In the genomic region with DNA sequence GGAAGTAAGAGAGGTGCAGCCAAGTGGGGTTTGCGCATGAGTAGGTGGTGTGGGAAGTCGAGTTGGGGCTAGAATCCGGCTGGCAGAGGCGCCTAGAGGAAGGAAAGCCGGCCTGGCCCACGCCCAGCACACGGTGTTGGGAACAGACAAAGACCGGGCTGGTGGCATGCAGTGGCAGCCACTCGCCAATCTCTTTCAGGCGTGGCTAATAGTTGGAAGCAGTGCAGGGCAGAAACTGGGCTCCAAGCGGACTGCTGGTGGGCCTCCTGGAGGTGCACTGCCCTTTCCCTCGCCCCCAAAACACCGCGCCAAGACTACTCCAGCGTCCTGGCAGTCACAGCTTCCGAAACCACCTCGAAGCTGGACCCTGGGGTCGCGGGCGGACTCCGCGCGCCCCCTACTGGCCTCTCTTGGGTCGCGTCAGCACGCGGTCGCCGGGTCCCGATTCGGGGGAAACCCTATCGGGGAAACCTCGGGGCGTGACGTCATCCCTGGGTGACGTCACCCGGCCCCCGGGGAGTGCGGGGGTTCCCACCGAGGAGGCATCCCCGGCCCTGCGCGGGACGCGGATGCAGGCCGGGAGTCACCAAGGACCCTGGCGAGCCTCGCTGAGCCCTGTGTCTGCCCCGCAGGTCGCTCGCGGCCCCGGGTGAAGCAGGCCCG, we compare ENCODE assay signal across 8 mouse cellular contexts. TPM values are rescaled to one million over a fixed set of nuclear protein-coding genes. Genes with fewer than 3 reads are reported as not detected.
DNase-seq lines count a peak whose midpoint lies in the region; ATAC-seq and TF ChIP-seq lines count a peak whose summit lies in the region.

No protein-coding gene starts in this region.

- intact Hi-C loops in heart, adult 2 months (cut with DNase I) = loop anchor here (1.0 kb wide), 2 partner anchors 53 to 66 kb away; no protein-coding TSS in a partner anchor

- peaks cover 17% of the 10 kb centered on the region for H3K27me3 ChIP-seq in embryonic facial prominence, embryonic 10.5 days (replicated peaks; ENCODE audit: low read depth, poor library complexity, severe bottlenecking)
- no peaks in the 10 kb centered on the region for H3K27me3 ChIP-seq in heart, adult 2 months (ENCODE audit: control insufficient read depth, insufficient read depth, low read length)
- H3K27me3 ChIP-seq in kidney, adult 2 months (replicated peaks; ENCODE audit: control insufficient read depth, insufficient read depth, low read length) = no peaks in the 10 kb centered on the region
- H3K27me3 ChIP-seq in liver, embryonic 12.5 days (replicated peaks) = peaks cover 100% of the 10 kb centered on the region
- no peaks in the 10 kb centered on the region for H3K27me3 ChIP-seq in stomach, embryonic 15.5 days (replicated peaks)

- peak; percentile 94 to 96 for DNase-seq in B cell, adult 2 months
- DNase-seq in adrenal gland, postnatal 14 days = peak; percentile 93
- peak; percentile 96 for DNase-seq in embryonic facial prominence, embryonic 10.5 days (ENCODE audit: low spot score)
- peak; percentile 90 for DNase-seq in heart, adult 2 months
- DNase-seq in kidney, adult 2 months = peak; percentile 84
- peak; percentile 95 for DNase-seq in naive thymus-derived CD4-positive, alpha-beta T cell, adult 2 months (ENCODE audit: low read depth)

- no peak; the same call in none of the 2 replicates for TF ChIP-seq CTCF in heart, adult 2 months (IDR thresholded peaks at IDR 0.05)
- TF ChIP-seq CTCF in kidney, adult 2 months (conservative IDR thresholded peaks at IDR 0.05; ENCODE audit: insufficient read depth, insufficient read length, low read depth, low read length) = peak; percentile 67

- peak overlapping the region; percentile 80 for H3K4me3 ChIP-seq in embryonic facial prominence, embryonic 10.5 days
- H3K4me3 ChIP-seq in heart, adult 2 months = peak overlapping the region; percentile 70
- peak overlapping the region; percentile 58 for H3K4me3 ChIP-seq in kidney, adult 2 months (ENCODE audit: insufficient read depth, low read depth, low read length)
- H3K4me3 ChIP-seq in liver, embryonic 12.5 days = peak overlapping the region; percentile 65
- H3K4me3 ChIP-seq in stomach, embryonic 15.5 days (replicated peaks) = peak overlapping the region; percentile 62

- peaks cover 93% of the 10 kb centered on the region for H3K4me1 ChIP-seq in embryonic facial prominence, embryonic 10.5 days
- peaks cover 2% of the 10 kb centered on the region; the same call in 1 of the 2 replicates for H3K4me1 ChIP-seq in heart, adult 2 months (ENCODE audit: control insufficient read depth, insufficient read depth, low read length)
- H3K4me1 ChIP-seq in kidney, adult 2 months (ENCODE audit: control insufficient read depth, insufficient read depth, low read length) = no peaks in the 10 kb centered on the region
- peaks cover 24% of the 10 kb centered on the region for H3K4me1 ChIP-seq in liver, embryonic 12.5 days
- peaks cover 23% of the 10 kb centered on the region; the same call in 1 of the 2 replicates for H3K4me1 ChIP-seq in stomach, embryonic 15.5 days

- no peak for TF ChIP-seq EP300 in heart, adult 2 months (IDR thresholded peaks at IDR 0.05; ENCODE audit: insufficient read depth, low read depth, low read length)

- H3K4me2 ChIP-seq in liver, embryonic 12.5 days = peak overlapping the region; percentile 96
- peak overlapping the region; percentile 99 for H3K4me2 ChIP-seq in stomach, embryonic 15.5 days

- peaks cover 29% of the 10 kb centered on the region for H3K36me3 ChIP-seq in embryonic facial prominence, embryonic 10.5 days (replicated peaks)
- H3K36me3 ChIP-seq in heart, adult 2 months (ENCODE audit: control insufficient read depth, insufficient read depth, low read length) = no peaks in the 10 kb centered on the region
- H3K36me3 ChIP-seq in kidney, adult 2 months (ENCODE audit: control insufficient read depth, insufficient read depth, low read length) = no peaks in the 10 kb centered on the region
- H3K36me3 ChIP-seq in liver, embryonic 12.5 days = peaks cover 19% of the 10 kb centered on the region
- H3K36me3 ChIP-seq in stomach, embryonic 15.5 days = peaks cover 21% of the 10 kb centered on the region

- ATAC-seq in liver, embryonic 12.5 days = peak; percentile 44
- ATAC-seq in stomach, embryonic 15.5 days (ENCODE audit: insufficient read depth, low FRiP score, low read depth) = peak; percentile 52

- H3K9ac ChIP-seq in heart, adult 2 months (ENCODE audit: low read depth, low read length) = peak overlapping the region; percentile 91
- peak overlapping the region; percentile 55 for H3K9ac ChIP-seq in liver, embryonic 12.5 days
- peak overlapping the region; percentile 60 for H3K9ac ChIP-seq in stomach, embryonic 15.5 days

- H3K79me2 ChIP-seq in heart, adult 2 months (replicated peaks; ENCODE audit: control insufficient read depth, insufficient read depth, low read length) = no peaks in the 10 kb centered on the region

- H3K9me3 ChIP-seq in embryonic facial prominence, embryonic 10.5 days = no peaks in the 10 kb centered on the region
- H3K9me3 ChIP-seq in liver, embryonic 12.5 days (replicated peaks) = no peaks in the 10 kb centered on the region
- H3K9me3 ChIP-seq in stomach, embryonic 15.5 days = no peaks in the 10 kb centered on the region

- H3K27ac ChIP-seq in embryonic facial prominence, embryonic 10.5 days (replicated peaks) = peak overlapping the region; percentile 84
- H3K27ac ChIP-seq in heart, adult 2 months = peak overlapping the region; percentile 62
- H3K27ac ChIP-seq in kidney, adult 2 months (ENCODE audit: insufficient read depth, low read depth, low read length) = no peak overlapping the region
- H3K27ac ChIP-seq in liver, embryonic 12.5 days = no peak overlapping the region
- peak overlapping the region; percentile 68; the same call in 1 of the 2 replicates for H3K27ac ChIP-seq in stomach, embryonic 15.5 days

- WGBS in embryonic facial prominence, embryonic 10.5 days = 2% methylated on average over 54 of the region's 54 CpGs
- WGBS in heart, adult 2 months = 2% methylated on average over 54 of the region's 54 CpGs
- WGBS in kidney, adult 2 months = under 1% methylated on average over 54 of the region's 54 CpGs
- 2% methylated on average over 54 of the region's 54 CpGs for WGBS in liver, embryonic 12.5 days (ENCODE audit: insufficient replicate concordance)
- WGBS in stomach, embryonic 15.5 days = under 1% methylated on average over 54 of the region's 54 CpGs

- TF ChIP-seq POLR2A in heart, adult 2 months (IDR thresholded peaks at IDR 0.05; ENCODE audit: insufficient read depth, low read depth, low read length) = no peak
- no peak for TF ChIP-seq POLR2A in kidney, adult 2 months (IDR thresholded peaks at IDR 0.05; ENCODE audit: low read depth, low read length)

RNA-seq across cellular contexts. Expression of gene Prr7, which starts 7.2 kb away (rescaled TPM):
- total RNA-seq in adrenal gland, postnatal 14 days (2021) = 3.1 and 6.0 TPM in 2 replicates
- polyA plus RNA-seq in embryonic facial prominence, embryonic 10.5 days (2016; fragmentation: Nextera tagmentation; extraction: Ambion mirVana) = 0.54 TPM in 2 replicates
- total RNA-seq in heart, adult 2 months (2021) = under 1 TPM; 0.86 to 0.94 TPM
- polyA plus RNA-seq in heart, adult 2 months (2012; rRNA removed) = 0.53 and 1.1 TPM in 2 replicates
- 0.64 and 0.81 TPM in 2 replicates for polyA plus RNA-seq in kidney, adult 2 months (2012; rRNA removed)
- polyA plus RNA-seq in liver, embryonic 12.5 days (2016; fragmentation: Nextera tagmentation; extraction: Ambion mirVana) = not detected in 2 replicates
- 0.72 and 0.85 TPM in 2 replicates for polyA plus RNA-seq in stomach, embryonic 15.5 days (2015; fragmentation: Nextera tagmentation; extraction: Ambion mirVana)

RNA-seq across cellular contexts. Expression of gene Dbn1, which starts 16.6 kb away (rescaled TPM):
- 24.0 and 24.9 TPM in 2 replicates for total RNA-seq in adrenal gland, postnatal 14 days (2021)
- polyA plus RNA-seq in embryonic facial prominence, embryonic 10.5 days (2016; fragmentation: Nextera tagmentation; extraction: Ambion mirVana) = 412 and 419 TPM in 2 replicates
- total RNA-seq in heart, adult 2 months (2021) = 1 to 10 TPM; 4.8 to 9.3 TPM
- 10.4 and 11.5 TPM in 2 replicates for polyA plus RNA-seq in heart, adult 2 months (2012; rRNA removed)
- polyA plus RNA-seq in kidney, adult 2 months (2012; rRNA removed) = 16.9 and 21.0 TPM in 2 replicates
- polyA plus RNA-seq in liver, embryonic 12.5 days (2016; fragmentation: Nextera tagmentation; extraction: Ambion mirVana) = 24.2 and 27.0 TPM in 2 replicates
- 110 and 115 TPM in 2 replicates for polyA plus RNA-seq in stomach, embryonic 15.5 days (2015; fragmentation: Nextera tagmentation; extraction: Ambion mirVana)

RNA-seq across cellular contexts. Expression of gene Grk6, which starts 26.4 kb away (rescaled TPM):
- 35.3 and 55.4 TPM in 2 replicates for total RNA-seq in adrenal gland, postnatal 14 days (2021)
- polyA plus RNA-seq in embryonic facial prominence, embryonic 10.5 days (2016; fragmentation: Nextera tagmentation; extraction: Ambion mirVana) = 65.2 and 65.6 TPM in 2 replicates
- total RNA-seq in heart, adult 2 months (2021) = 10 to 100 TPM; 17.1 to 19.5 TPM
- 22.5 and 29.0 TPM in 2 replicates for polyA plus RNA-seq in heart, adult 2 months (2012; rRNA removed)
- 23.4 and 27.4 TPM in 2 replicates for polyA plus RNA-seq in kidney, adult 2 months (2012; rRNA removed)
- polyA plus RNA-seq in liver, embryonic 12.5 days (2016; fragmentation: Nextera tagmentation; extraction: Ambion mirVana) = 44.1 and 44.6 TPM in 2 replicates
- polyA plus RNA-seq in stomach, embryonic 15.5 days (2015; fragmentation: Nextera tagmentation; extraction: Ambion mirVana) = 39.1 and 40.7 TPM in 2 replicates

RNA-seq across cellular contexts. Expression of gene Pdlim7, which starts 42.2 kb away (rescaled TPM):
- 23.8 and 26.7 TPM in 2 replicates for total RNA-seq in adrenal gland, postnatal 14 days (2021)
- polyA plus RNA-seq in embryonic facial prominence, embryonic 10.5 days (2016; fragmentation: Nextera tagmentation; extraction: Ambion mirVana) = 209 and 215 TPM in 2 replicates
- 10 to 100 TPM; 46.9 to 54.0 TPM for total RNA-seq in heart, adult 2 months (2021)
- polyA plus RNA-seq in heart, adult 2 months (2012; rRNA removed) = 86.3 and 98.2 TPM in 2 replicates
- 22.8 and 23.5 TPM in 2 replicates for polyA plus RNA-seq in kidney, adult 2 months (2012; rRNA removed)
- polyA plus RNA-seq in liver, embryonic 12.5 days (2016; fragmentation: Nextera tagmentation; extraction: Ambion mirVana) = 44.3 and 45.2 TPM in 2 replicates
- polyA plus RNA-seq in stomach, embryonic 15.5 days (2015; fragmentation: Nextera tagmentation; extraction: Ambion mirVana) = 198 and 218 TPM in 2 replicates

RNA-seq across cellular contexts. Expression of gene F12, which starts 44.7 kb away (rescaled TPM):
- total RNA-seq in adrenal gland, postnatal 14 days (2021) = 4.3 and 60.0 TPM in 2 replicates
- polyA plus RNA-seq in embryonic facial prominence, embryonic 10.5 days (2016; fragmentation: Nextera tagmentation; extraction: Ambion mirVana) = 0.13 TPM in 1 of 2 replicates, not detected in the other
- not detected for total RNA-seq in heart, adult 2 months (2021)
- polyA plus RNA-seq in heart, adult 2 months (2012; rRNA removed) = 0.23 TPM in 1 of 2 replicates, not detected in the other
- 0.03 and 0.07 TPM in 2 replicates for polyA plus RNA-seq in kidney, adult 2 months (2012; rRNA removed)
- 55.9 and 57.0 TPM in 2 replicates for polyA plus RNA-seq in liver, embryonic 12.5 days (2016; fragmentation: Nextera tagmentation; extraction: Ambion mirVana)
- 2.5 and 6.8 TPM in 2 replicates for polyA plus RNA-seq in stomach, embryonic 15.5 days (2015; fragmentation: Nextera tagmentation; extraction: Ambion mirVana)

Comparison
In these comparisons a context has a peak if more than half of its experiments do, and no peak if none do; other contexts are left out.
1. H3K27ac ChIP-seq: peak in embryonic facial prominence, embryonic 10.5 days (single experiment), heart, adult 2 months (single experiment) and stomach, embryonic 15.5 days (single experiment); none in kidney, adult 2 months (single experiment) and liver, embryonic 12.5 days (single experiment).
2. Peak in every context shown above with its lines, with median percentiles within 50 percentile points of each other: DNase-seq, H3K4me3 ChIP-seq and H3K9ac ChIP-seq.